Mouse (Mus musculus) thymus, postnatal 14 days (tissue): ENCODE measurements around the gene Ap1ar.

ENCODE experiments used
- DNase-seq: peaks from one replicate; pipeline ENCODE4 v3.0.0; 2021

Gene Ap1ar

GRCm38 (mm10) chr3:127837972-127838644 is 785 bp upstream of the Ap1ar start:
- no peak for DNase-seq

- DNase-seq, result no peak
These were observed 547 bp downstream of the Ap1ar start for GRCm38 (mm10) chr3:127836798-127837153.

- DNase-seq, result no peak
These were observed 1.7 kb downstream of the Ap1ar start for GRCm38 (mm10) chr3:127835594-127835993.

GRCm38 (mm10) chr3:127834040-127834439 is 3.3 kb downstream of the Ap1ar start:
- DNase-seq, result no peak

GRCm38 (mm10) chr3:127831079-127831478 is 6.2 kb downstream of the Ap1ar start:
- DNase-seq, result peak; percentile 24

GRCm38 (mm10) chr3:127830183-127830582 is 7.1 kb downstream of the Ap1ar start:
- DNase-seq, result no peak

GRCm38 (mm10) chr3:127827123-127827522 is 10.2 kb downstream of the Ap1ar start:
- DNase-seq, result no peak

- DNase-seq, result no peak
These were observed 10.8 kb downstream of the Ap1ar start for GRCm38 (mm10) chr3:127826503-127826902.

- DNase-seq, result peak; percentile 62
These were observed 13.1 kb downstream of the Ap1ar start for GRCm38 (mm10) chr3:127823886-127824863.

GRCm38 (mm10) chr3:127821209-127821608 is 16.1 kb downstream of the Ap1ar start:
- no peak for DNase-seq

- DNase-seq, result no peak
These were observed 16.9 kb downstream of the Ap1ar start for GRCm38 (mm10) chr3:127820400-127820799.

- DNase-seq, result no peak
These were observed 18.3 kb downstream of the Ap1ar start for GRCm38 (mm10) chr3:127818694-127819663.

GRCm38 (mm10) chr3:127817120-127817683 is 20.1 kb downstream of the Ap1ar start:
- DNase-seq, result no peak

GRCm38 (mm10) chr3:127809103-127809502 is 28.2 kb downstream of the Ap1ar start:
- DNase-seq, result no peak

- DNase-seq, result no peak
These were observed 29.5 kb downstream of the Ap1ar start for GRCm38 (mm10) chr3:127807846-127808245.

GRCm38 (mm10) chr3:127805991-127806390 is 31.3 kb downstream of the Ap1ar start:
- DNase-seq, result no peak

GRCm38 (mm10) chr3:127805071-127805470 is 32.3 kb downstream of the Ap1ar start:
- no peak for DNase-seq

GRCm38 (mm10) chr3:127804439-127804838 is 32.9 kb downstream of the Ap1ar start:
- DNase-seq, result no peak

- no peak for DNase-seq
These were observed 34.5 kb downstream of the Ap1ar start for GRCm38 (mm10) chr3:127802814-127803213.

- no peak for DNase-seq
These were observed 36.2 kb downstream of the Ap1ar start for GRCm38 (mm10) chr3:127801162-127801561.

- DNase-seq, result no peak
These were observed 41.1 kb downstream of the Ap1ar start for GRCm38 (mm10) chr3:127796271-127796670.

GRCm38 (mm10) chr3:127795762-127796161 is 41.6 kb downstream of the Ap1ar start:
- DNase-seq, result no peak
